Mouse (Mus musculus) Patski (cell line): ENCODE measurements around the gene Rnf5. TPM values are rescaled to one million over a fixed set of nuclear protein-coding genes. Genes with fewer than 3 reads are reported as not detected.

Experiments
- ATAC-seq: fragments of 100-300 bp; one replicate; pipeline ENCODE4 v1.8.0; 2021
- CTCF ChIA-PET: fragments of 350-600 bp; sonication (Branson Sonifier 250); formaldehyde crosslinking; loops from one replicate; lab custom pipeline; 2022; ENCODE audit warnings: inconsistent platforms; lab: Charles Lee
- POLR2A ChIA-PET: fragments of 350-600 bp; sonication (Branson Sonifier 250); formaldehyde crosslinking; loops from one replicate; lab custom pipeline; 2022; ENCODE audit warnings: antibody characterized with exemption, inconsistent platforms; lab: Charles Lee
- DNase-seq: peaks from one replicate; pipeline ENCODE4 v3.0.0-alpha.2; 2011; ENCODE audit warnings: low read depth, low spot score
- H3K27me3 ChIP-seq: fragments of 371-371 bp; one replicate; pipeline ENCODE4 v1.5.1; 2021
- CTCF ChIP-seq: fragments of 100-300 bp; IDR thresholded peaks from one replicate; pipeline ENCODE4 v1.5.1; 2021
- in situ Hi-C: fragments of 300-500 bp; cut with MboI; formaldehyde crosslinking; loops from 3 replicates; pipeline ENCODE4 v1.11.1; 2018; ENCODE audit warnings: low pct_unique_long_range_greater_than_20kb, mixed read lengths
- polyA plus RNA-seq: library from polyadenylated mRNA; unstranded; gene quantifications from one replicate; pipeline ENCODE4 v1.2.3, GENCODE M21; 2021

The Rnf5 gene
- polyA plus RNA-seq, 1 experiment from 2014 or later, result 69.1 TPM

DNA sequence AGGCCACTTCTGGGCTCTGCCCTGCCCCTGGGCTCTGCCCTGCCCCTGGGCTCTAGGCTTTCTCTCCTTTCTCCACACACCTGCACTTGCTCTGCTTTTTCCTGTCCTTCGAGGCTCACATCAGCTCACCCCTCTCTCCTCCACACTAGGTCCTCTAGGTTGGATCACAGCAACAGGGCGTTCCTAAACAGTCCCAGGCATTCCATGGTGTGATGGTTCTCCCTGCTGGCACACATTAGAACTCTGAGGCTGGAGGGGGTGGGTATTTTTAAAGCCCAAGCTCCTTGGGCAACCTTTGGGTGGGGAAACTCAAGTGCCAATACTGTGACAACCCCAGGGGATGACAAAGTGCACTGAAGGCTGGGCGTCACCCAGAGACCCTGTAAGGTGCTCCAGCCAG lies 34.0 kb upstream of the Rnf5 start:
- no peak for TF ChIP-seq CTCF
- DNase-seq (no peak), ATAC-seq (no peak)
- in situ Hi-C loops, result loop anchor here (25.0 kb wide), 1 partner anchor 500 kb away; the partner anchor contains the start of genes Apom, Bag6 and D17H6S53E
- CTCF ChIA-PET, result no interaction called here
- no peaks in the 10 kb centered on the region for H3K27me3 ChIP-seq
- POLR2A ChIA-PET, result no interaction called here

DNA sequence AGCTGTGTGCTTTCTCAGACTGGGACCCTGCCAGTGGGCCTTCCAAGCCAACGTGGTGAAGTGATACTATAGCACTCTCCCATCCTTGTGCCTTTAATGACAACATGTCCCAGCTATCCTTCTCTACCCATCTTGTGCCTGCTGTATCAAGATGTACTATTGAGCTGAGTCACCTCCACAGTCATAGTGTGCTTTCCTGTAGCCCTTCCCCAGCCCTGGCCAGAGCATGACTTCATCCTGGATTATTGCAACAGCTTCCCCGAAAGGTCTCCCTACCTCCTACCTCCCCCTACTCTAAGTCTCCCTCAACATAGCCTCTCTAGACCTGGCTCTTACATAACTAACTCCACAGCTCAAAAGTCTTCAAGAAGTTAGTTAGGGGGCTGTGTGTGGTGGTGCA lies 32.2 kb upstream of the Rnf5 start:
- no peaks in the 10 kb centered on the region for H3K27me3 ChIP-seq
- ChIA-PET POLR2A (interaction anchor here (0.6 kb wide), 2 partner anchors 42 to 279 kb away, joined by 3 read pairs; no protein-coding TSS in a partner anchor), CTCF (interaction anchor here (1.1 to 1.5 kb wide), 2 partner anchors 9 to 16 kb away, joined by 4 to 5 read pairs; partner anchors contain the start of gene Fkbpl)
- in situ Hi-C loops, result loop anchor here (25.0 kb wide), 1 partner anchor 502 kb away; the partner anchor contains the start of genes Apom, Bag6 and D17H6S53E
- ATAC-seq, result peak; percentile 57
- TF ChIP-seq CTCF, result no peak
- DNase-seq, result no peak

DNA sequence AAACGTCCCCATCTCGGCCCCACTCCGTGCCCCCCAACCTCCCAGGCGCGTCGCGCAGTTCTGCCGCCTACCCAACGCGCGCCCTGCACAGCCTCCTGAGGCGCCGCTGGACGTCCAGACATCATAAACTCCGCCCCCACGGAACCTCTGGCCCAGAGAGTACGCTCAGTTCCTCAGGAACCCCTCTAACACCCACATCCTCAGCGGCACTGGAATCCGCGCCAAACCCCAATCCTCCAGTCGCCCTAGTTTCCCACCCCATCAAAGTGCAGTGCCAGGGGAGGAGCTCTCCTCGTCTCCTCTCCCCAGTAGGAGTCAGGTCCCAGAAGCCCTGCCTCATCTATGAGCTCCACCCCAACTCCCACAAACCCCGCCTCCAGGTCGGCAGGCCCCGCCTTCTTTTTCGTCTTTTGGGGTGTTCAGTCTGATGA lies 28.8 kb upstream of the Rnf5 start:
- no peak for DNase-seq
- no peaks in the 10 kb centered on the region for H3K27me3 ChIP-seq
- no peak for TF ChIP-seq CTCF
- in situ Hi-C loops, result loop anchor here (25.0 kb wide), 1 partner anchor 505 kb away; the partner anchor contains the start of genes Apom, Bag6 and D17H6S53E
- CTCF ChIA-PET, result no interaction called here
- no peak for ATAC-seq
- POLR2A ChIA-PET, result no interaction called here

DNA sequence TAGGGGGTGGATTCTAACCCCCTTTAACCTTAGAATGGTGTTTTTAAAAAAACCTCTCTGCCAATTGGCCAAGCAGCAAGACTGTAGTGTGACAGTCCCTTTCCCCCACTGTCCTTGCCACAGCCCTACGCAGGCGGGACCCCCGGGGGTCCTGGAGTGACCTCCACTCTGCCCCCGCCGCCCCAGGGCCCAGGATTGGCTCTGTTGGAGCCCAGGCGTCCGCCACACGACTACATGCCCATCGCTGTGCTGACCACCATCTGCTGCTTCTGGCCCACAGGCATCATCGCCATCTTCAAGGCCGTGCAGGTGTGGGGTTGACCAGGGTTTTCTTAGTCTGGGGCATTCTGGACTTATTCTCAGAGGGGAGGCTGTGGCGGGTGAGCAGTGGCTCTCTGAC lies 28.2 kb upstream of the Rnf5 start:
- no peak for TF ChIP-seq CTCF
- POLR2A ChIA-PET, result no interaction called here

DNA sequence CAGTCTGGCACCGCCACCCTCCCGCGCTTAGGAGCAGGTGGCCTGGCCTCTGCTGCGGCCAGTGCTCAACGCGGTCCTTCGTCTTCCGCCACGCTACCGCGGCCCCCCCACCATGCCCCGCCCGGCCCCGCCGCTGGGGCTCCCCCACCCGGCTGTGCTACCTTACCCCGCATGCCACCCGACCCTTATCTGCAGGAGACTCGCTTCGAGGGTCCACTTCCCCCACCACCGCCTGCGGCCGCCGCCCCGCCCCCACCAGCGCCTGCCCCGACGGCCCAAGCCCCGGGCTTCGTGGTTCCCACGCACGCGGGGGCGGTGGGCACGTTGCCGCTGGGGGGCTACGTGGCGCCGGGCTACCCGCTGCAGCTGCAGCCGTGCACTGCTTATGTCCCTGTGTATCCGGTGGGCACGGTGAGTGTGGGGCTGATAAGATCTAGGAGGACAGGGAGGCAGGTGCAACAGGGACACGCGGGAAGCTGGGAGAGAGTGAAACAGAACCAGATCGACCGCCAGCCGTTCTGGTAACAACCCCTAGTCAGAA lies 27.3 kb upstream of the Rnf5 start:
- no peak for TF ChIP-seq CTCF
- DNase-seq (no peak), ATAC-seq (no peak)
- no peaks in the 10 kb centered on the region for H3K27me3 ChIP-seq
- POLR2A ChIA-PET, result no interaction called here
- CTCF ChIA-PET, result no interaction called here
- in situ Hi-C loops, result loop anchor here (25.0 kb wide), 1 partner anchor 506 kb away; the partner anchor contains the start of genes Apom, Bag6 and D17H6S53E

More for the DNA sequence above, 28.2 kb upstream of the Rnf5 start:
- CTCF ChIA-PET, result no interaction called here
- DNase-seq, result no peak
- H3K27me3 ChIP-seq, result no peaks in the 10 kb centered on the region
- no peak for ATAC-seq
- in situ Hi-C loops, result loop anchor here (25.0 kb wide), 1 partner anchor 506 kb away; the partner anchor contains the start of genes Apom, Bag6 and D17H6S53E

DNA sequence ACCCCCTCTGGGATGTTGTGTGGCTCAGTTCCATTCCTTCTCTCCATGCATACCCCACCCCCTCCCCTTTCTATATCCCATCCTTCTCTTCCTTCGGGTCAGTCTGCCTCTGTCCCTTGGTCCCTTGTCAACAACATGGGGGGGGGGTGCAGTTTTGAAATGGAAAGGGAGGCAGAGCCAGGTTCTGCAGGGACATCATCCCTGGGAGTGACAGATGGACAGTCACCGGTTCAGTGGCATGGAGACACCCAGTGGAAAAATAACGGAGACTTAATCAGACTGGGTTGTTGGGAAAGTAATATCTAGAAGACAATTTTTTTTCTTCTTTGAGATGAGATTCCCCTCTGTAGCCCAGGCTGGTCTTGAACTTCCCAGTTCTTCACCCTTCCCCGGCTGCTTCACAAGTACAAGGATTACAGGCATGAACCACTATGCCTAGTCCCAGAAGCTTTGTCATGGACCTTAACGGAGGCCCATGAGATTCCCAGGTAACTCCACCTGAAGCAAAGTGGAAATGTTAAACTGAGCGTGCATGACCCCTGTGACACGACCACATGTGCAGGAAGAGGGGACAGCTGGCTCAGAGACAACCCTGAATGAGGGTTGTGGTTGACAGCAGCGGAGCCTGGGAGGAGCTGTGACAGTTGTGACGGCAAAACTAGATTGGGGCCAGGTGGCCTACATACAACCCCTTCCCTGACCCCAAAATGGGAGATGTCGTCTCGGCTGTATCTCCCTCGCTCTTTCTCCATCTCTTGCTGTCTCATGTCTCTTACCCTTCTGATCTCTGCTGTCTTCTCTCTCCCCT lies 26.5 kb upstream of the Rnf5 start:
- ChIA-PET CTCF (interaction anchor here (1.3 to 1.7 kb wide), 2 partner anchors 11 to 26 kb away, joined by 3 to 4 read pairs; partner anchors contain the start of genes Agpat1 and Rnf5), POLR2A (no interaction called here)
- ATAC-seq, result no peak
- no peak for DNase-seq
- no peaks in the 10 kb centered on the region for H3K27me3 ChIP-seq
- no peak for TF ChIP-seq CTCF
- in situ Hi-C loops, result loop anchor here (25.0 kb wide), 1 partner anchor 507 kb away; the partner anchor contains the start of genes Apom, Bag6 and D17H6S53E

DNA sequence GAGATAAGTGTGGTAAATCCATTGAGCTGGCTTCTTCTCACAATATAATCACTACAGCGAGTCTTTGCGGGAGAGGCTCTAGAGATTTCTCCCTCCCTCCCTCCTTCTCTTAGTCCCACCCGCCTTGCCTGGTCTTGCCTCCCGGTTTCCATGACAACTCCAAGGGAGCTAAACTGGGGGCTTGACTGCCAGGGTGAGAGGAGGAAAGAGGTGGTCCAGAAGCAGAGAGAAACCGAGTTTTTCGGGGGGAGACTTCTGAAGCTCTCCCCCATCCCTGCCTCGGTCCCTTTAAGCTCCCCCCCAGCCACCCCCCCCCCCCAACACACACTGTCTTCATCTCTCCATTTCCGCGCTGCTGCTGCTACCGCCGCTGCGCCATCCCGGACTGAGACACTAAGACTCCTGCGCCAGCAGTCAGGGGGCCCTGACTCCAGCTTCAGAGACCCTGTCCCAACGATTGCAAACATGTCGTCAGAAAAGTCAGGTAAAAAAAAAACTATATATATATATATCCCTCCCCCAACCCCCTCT lies 25.8 kb upstream of the Rnf5 start, which contains the start of gene Prrt1:
TSS of gene Prrt1 (plus strand) at position 313 of the 531 bp plus-strand sequence.
- no peaks in the 10 kb centered on the region for H3K27me3 ChIP-seq
- no peak for TF ChIP-seq CTCF
- POLR2A ChIA-PET, result no interaction called here
- ATAC-seq (no peak), DNase-seq (no peak)
- CTCF ChIA-PET, result interaction anchor here (1.3 to 1.7 kb wide), 3 partner anchors 11 to 25 kb away, joined by 3 to 4 read pairs (median 4); partner anchors contain the start of genes Agpat1, Fkbpl and Rnf5
- in situ Hi-C loops, result loop anchor here (25.0 kb wide), 1 partner anchor 508 kb away; the partner anchor contains the start of genes Apom, Bag6 and D17H6S53E

DNA sequence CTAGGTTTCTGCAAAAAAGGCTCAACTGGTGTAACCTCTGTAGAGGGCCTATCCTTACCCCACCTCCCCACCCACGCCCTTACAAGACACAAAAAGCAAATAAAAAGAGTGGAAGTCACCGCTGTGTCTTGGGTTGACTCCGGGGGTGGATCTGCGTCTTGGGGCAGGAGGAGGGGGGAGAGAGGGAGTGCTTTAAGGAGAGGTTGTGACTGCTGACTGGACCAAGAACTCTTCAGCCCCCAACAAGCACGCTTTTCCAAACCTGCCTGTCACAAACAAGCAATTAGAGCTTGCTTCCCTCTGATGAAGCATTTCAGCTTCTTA lies 25.1 kb upstream of the Rnf5 start:
- POLR2A ChIA-PET, result interaction anchor here (2.0 kb wide), 1 partner anchor 11 kb away, joined by 5 read pairs; no protein-coding TSS in a partner anchor
- no peak for ATAC-seq
- H3K27me3 ChIP-seq, result no peaks in the 10 kb centered on the region
- CTCF ChIA-PET, result interaction anchor here (1.3 to 1.7 kb wide), 4 partner anchors 9 to 25 kb away, joined by 3 to 4 read pairs (median 4); partner anchors contain the start of genes Agpat1, Fkbpl and Rnf5
- in situ Hi-C loops, result loop anchor here (25.0 kb wide), 1 partner anchor 509 kb away; the partner anchor contains the start of genes Apom, Bag6 and D17H6S53E
- DNase-seq, result no peak
- no peak for TF ChIP-seq CTCF

DNA sequence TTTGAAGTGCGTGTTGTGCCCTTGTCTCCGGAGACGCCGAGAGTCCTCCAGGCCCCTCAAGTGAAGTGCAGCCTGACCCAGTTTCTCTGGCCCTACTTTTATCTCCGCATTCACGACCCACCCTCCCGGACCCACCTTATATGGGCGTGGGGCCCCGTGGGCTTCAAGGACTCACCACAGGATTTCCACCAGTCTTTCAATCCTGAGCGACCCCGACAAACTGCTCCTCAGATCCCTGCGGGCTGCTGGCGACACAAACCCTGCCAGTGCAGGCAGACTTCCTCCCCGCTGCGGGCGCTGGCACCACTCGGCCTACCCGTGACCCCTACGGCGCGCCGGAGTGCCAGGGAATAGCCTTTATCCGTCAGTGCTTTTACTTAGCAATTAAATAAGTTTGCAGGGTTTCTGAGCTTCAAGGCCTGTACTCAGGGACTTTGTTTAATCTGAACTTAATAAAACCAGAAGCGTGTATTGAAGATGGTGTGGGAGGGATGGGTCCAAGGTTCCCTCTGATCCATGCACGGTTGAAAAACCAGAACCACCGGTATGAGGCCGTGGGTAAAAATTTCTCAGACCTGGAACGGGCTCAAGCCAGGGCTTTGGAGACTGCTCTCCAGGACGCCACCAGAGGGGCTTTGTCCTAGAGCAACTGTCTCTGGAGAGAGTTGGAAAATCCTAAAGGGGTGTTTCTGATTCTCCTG lies 24.6 kb upstream of the Rnf5 start, which contains the start of gene Ppt2:
TSS of gene Ppt2 (minus strand) at position 568 of the 701 bp plus-strand sequence.
- in situ Hi-C loops, result loop anchor here (25.0 kb wide), 1 partner anchor 509 kb away; the partner anchor contains the start of genes Apom, Bag6 and D17H6S53E
- DNase-seq, result no peak
- POLR2A ChIA-PET, result interaction anchor here (1.0 to 2.0 kb wide), 2 partner anchors 12 to 13 kb away, joined by 4 to 5 read pairs; no protein-coding TSS in a partner anchor
- TF ChIP-seq CTCF, result no peak
- peak; percentile 10 for ATAC-seq
- no peaks in the 10 kb centered on the region for H3K27me3 ChIP-seq
- CTCF ChIA-PET, result interaction anchor here (1.3 to 1.7 kb wide), 4 partner anchors 9 to 24 kb away, joined by 3 to 4 read pairs (median 4); partner anchors contain the start of genes Agpat1, Fkbpl and Rnf5
